Mouse (Mus musculus): ENCODE results near the gene Rin1. TPM values are rescaled to one million over a fixed set of nuclear protein-coding genes. Genes with fewer than 3 reads are reported as not detected.
"Not testable (repeated sequence)": the region's sequence is repeated elsewhere in the genome, so short reads cannot be mapped to it uniquely, and the experiment has no call there.

Gene Rin1
- polyA plus RNA-seq, 1 experiment from 2014 or later = 0.80 TPM

GRCm38 (mm10) chr19:5082596-5082995 lies 32.3 kb downstream of the Rin1 start:
- Histone ChIP-seq H3K4me3 (ENCODE audit: low read depth, low read length) (no peak overlapping the region), H3K4me1 (replicated peaks; ENCODE audit: control insufficient read depth, insufficient read depth, low read length) (peaks cover 7% of the 10 kb centered on the region), H3K9ac (ENCODE audit: low read depth, low read length) (no peak overlapping the region), H3K27ac (ENCODE audit: low read depth, low read length) (no peak overlapping the region), H3K27me3 (ENCODE audit: control insufficient read depth, insufficient read depth, low read length) (peaks cover 53% of the 10 kb centered on the region), H3K36me3 (ENCODE audit: control insufficient read depth, insufficient read depth, low read length) (no peaks in the 10 kb centered on the region), H3K9me3 (ENCODE audit: control insufficient read depth, low read length) (no peaks in the 10 kb centered on the region), H3K4me2 (replicated peaks; ENCODE audit: low read depth, low read length) (no peak overlapping the region)
- DNase-seq (ENCODE audit: low spot score) = no peak
- ATAC-seq (ENCODE audit: low FRiP score) = no peak
- WGBS = 69% methylated on average over 24 of the region's 24 CpGs

GRCm38 (mm10) chr19:5083961-5084833 lies 33.9 kb downstream of the Rin1 start:
- peak overlapping the region; percentile 40 for H3K4me3 ChIP-seq (ENCODE audit: low read depth, low read length)
- H3K27me3 ChIP-seq (ENCODE audit: control insufficient read depth, insufficient read depth, low read length) = peaks cover 53% of the 10 kb centered on the region
- DNase-seq (ENCODE audit: low spot score) (no peak), ATAC-seq (ENCODE audit: low FRiP score) (no peak)
- no peak overlapping the region for H3K27ac ChIP-seq (ENCODE audit: low read depth, low read length)
- H3K9ac ChIP-seq (ENCODE audit: low read depth, low read length) = no peak overlapping the region
- H3K4me2 ChIP-seq (replicated peaks; ENCODE audit: low read depth, low read length) = no peak overlapping the region
- WGBS = 70% methylated on average over 3 of the region's 3 CpGs
- no peaks in the 10 kb centered on the region for H3K9me3 ChIP-seq (ENCODE audit: control insufficient read depth, low read length)
- H3K36me3 ChIP-seq (ENCODE audit: control insufficient read depth, insufficient read depth, low read length) = no peaks in the 10 kb centered on the region
- H3K4me1 ChIP-seq (replicated peaks; ENCODE audit: control insufficient read depth, insufficient read depth, low read length) = peaks cover 7% of the 10 kb centered on the region

- Histone ChIP-seq H3K27ac (ENCODE audit: low read depth, low read length) (no peak overlapping the region), H3K4me2 (replicated peaks; ENCODE audit: low read depth, low read length) (peak overlapping the region; percentile 83; the same call in 1 of the 2 replicates), H3K9ac (ENCODE audit: low read depth, low read length) (no peak overlapping the region; the same call in 1 of the 2 replicates), H3K4me3 (ENCODE audit: low read depth, low read length) (peak overlapping the region; percentile 40), H3K4me1 (replicated peaks; ENCODE audit: control insufficient read depth, insufficient read depth, low read length) (peaks cover 7% of the 10 kb centered on the region), H3K9me3 (ENCODE audit: control insufficient read depth, low read length) (no peaks in the 10 kb centered on the region), H3K27me3 (ENCODE audit: control insufficient read depth, insufficient read depth, low read length) (peaks cover 53% of the 10 kb centered on the region), H3K36me3 (ENCODE audit: control insufficient read depth, insufficient read depth, low read length) (no peaks in the 10 kb centered on the region)
- DNase-seq (ENCODE audit: low spot score) (no peak), ATAC-seq (ENCODE audit: low FRiP score) (no peak)
- 2% methylated on average over 15 of the region's 15 CpGs for WGBS
These were observed 34.5 kb downstream of the Rin1 start for GRCm38 (mm10) chr19:5084834-5085144.

GRCm38 (mm10) chr19:5085145-5085863 lies 35.0 kb downstream of the Rin1 start, which contains the start of gene Tmem151a:
Gene Tmem151a (minus strand): TSS chr19:5085531.
- peak; percentile 32 for DNase-seq (ENCODE audit: low spot score)

GRCm38 (mm10) chr19:5086533-5086932 lies 36.3 kb downstream of the Rin1 start:
- not testable (repeated sequence) for DNase-seq (ENCODE audit: low spot score); H3K9ac ChIP-seq (ENCODE audit: low read depth, low read length); H3K9me3 ChIP-seq (ENCODE audit: control insufficient read depth, low read length); H3K36me3 ChIP-seq (ENCODE audit: control insufficient read depth, insufficient read depth, low read length); H3K4me3 ChIP-seq (ENCODE audit: low read depth, low read length); H3K4me1 ChIP-seq (replicated peaks; ENCODE audit: control insufficient read depth, insufficient read depth, low read length); ATAC-seq (ENCODE audit: low FRiP score); H3K27ac ChIP-seq (ENCODE audit: low read depth, low read length); H3K4me2 ChIP-seq (replicated peaks; ENCODE audit: low read depth, low read length)
- 58% methylated on average over 4 of the region's 4 CpGs for WGBS
- H3K27me3 ChIP-seq (ENCODE audit: control insufficient read depth, insufficient read depth, low read length) = peaks cover 49% of the 10 kb centered on the region

More at GRCm38 (mm10) chr19:5085145-5085863, 35.0 kb downstream of the Rin1 start, which contains the start of gene Tmem151a:
- peak within 1 kb of the TSS; percentile 83 for H3K4me2 ChIP-seq (replicated peaks; ENCODE audit: low read depth, low read length)
- peaks cover 53% of the 10 kb centered on the region for H3K27me3 ChIP-seq (ENCODE audit: control insufficient read depth, insufficient read depth, low read length)
- peaks cover 7% of the 10 kb centered on the region for H3K4me1 ChIP-seq (replicated peaks; ENCODE audit: control insufficient read depth, insufficient read depth, low read length)
- peak within 1 kb of the TSS; percentile 40 for H3K4me3 ChIP-seq (ENCODE audit: low read depth, low read length)
- H3K9ac ChIP-seq (ENCODE audit: low read depth, low read length) = peak within 1 kb of the TSS; percentile 40
- H3K36me3 ChIP-seq (ENCODE audit: control insufficient read depth, insufficient read depth, low read length) = no peaks in the 10 kb centered on the region
- WGBS = 1% methylated on average over 54 of the region's 69 CpGs
- no peaks in the 10 kb centered on the region for H3K9me3 ChIP-seq (ENCODE audit: control insufficient read depth, low read length)
- H3K27ac ChIP-seq (ENCODE audit: low read depth, low read length) = no peak within 1 kb of the TSS
- no peak for ATAC-seq (ENCODE audit: low FRiP score)

- Histone ChIP-seq H3K27me3 (ENCODE audit: control insufficient read depth, insufficient read depth, low read length) (peaks cover 33% of the 10 kb centered on the region), H3K36me3 (ENCODE audit: control insufficient read depth, insufficient read depth, low read length) (no peaks in the 10 kb centered on the region), H3K4me1 (replicated peaks; ENCODE audit: control insufficient read depth, insufficient read depth, low read length) (peaks cover 7% of the 10 kb centered on the region), H3K4me2 (replicated peaks; ENCODE audit: low read depth, low read length) (peak within 1 kb of the TSS; percentile 66), H3K27ac (ENCODE audit: low read depth, low read length) (peak within 1 kb of the TSS; percentile 66), H3K4me3 (ENCODE audit: low read depth, low read length) (peak within 1 kb of the TSS; percentile 90), H3K9ac (ENCODE audit: low read depth, low read length) (peak within 1 kb of the TSS; percentile 69), H3K9me3 (ENCODE audit: control insufficient read depth, low read length) (no peaks in the 10 kb centered on the region)
- ATAC-seq (ENCODE audit: low FRiP score) = peak; percentile 95
- DNase-seq (ENCODE audit: low spot score) = peak; percentile 94
- WGBS = under 1% methylated on average over 58 of the region's 58 CpGs
These were observed 37.8 kb downstream of the Rin1 start, which contains the start of gene Yif1a for GRCm38 (mm10) chr19:5087884-5088728. Gene Yif1a (plus strand): TSS chr19:5088538.

GRCm38 (mm10) chr19:5089324-5089723 lies 39.0 kb downstream of the Rin1 start:
- WGBS = 87% methylated on average over 4 of the region's 4 CpGs

GRCm38 (mm10) chr19:5092083-5092482 lies 41.8 kb downstream of the Rin1 start:
- Histone ChIP-seq H3K4me2 (replicated peaks; ENCODE audit: low read depth, low read length) (no peak overlapping the region), H3K9me3 (ENCODE audit: control insufficient read depth, low read length) (no peaks in the 10 kb centered on the region), H3K4me3 (ENCODE audit: low read depth, low read length) (no peak overlapping the region), H3K27me3 (ENCODE audit: control insufficient read depth, insufficient read depth, low read length) (no peaks in the 10 kb centered on the region), H3K36me3 (ENCODE audit: control insufficient read depth, insufficient read depth, low read length) (no peaks in the 10 kb centered on the region), H3K4me1 (replicated peaks; ENCODE audit: control insufficient read depth, insufficient read depth, low read length) (peaks cover 26% of the 10 kb centered on the region), H3K27ac (ENCODE audit: low read depth, low read length) (no peak overlapping the region), H3K9ac (ENCODE audit: low read depth, low read length) (no peak overlapping the region)
- ATAC-seq (ENCODE audit: low FRiP score) = no peak
- no peak for DNase-seq (ENCODE audit: low spot score)
- 96% methylated on average over 8 of the region's 10 CpGs for WGBS

More at GRCm38 (mm10) chr19:5089324-5089723, 39.0 kb downstream of the Rin1 start:
- no peaks in the 10 kb centered on the region for H3K36me3 ChIP-seq (ENCODE audit: control insufficient read depth, insufficient read depth, low read length)
- H3K9ac ChIP-seq (ENCODE audit: low read depth, low read length) = no peak overlapping the region
- H3K4me2 ChIP-seq (replicated peaks; ENCODE audit: low read depth, low read length) = peak overlapping the region; percentile 66
- H3K9me3 ChIP-seq (ENCODE audit: control insufficient read depth, low read length) = no peaks in the 10 kb centered on the region
- peaks cover 10% of the 10 kb centered on the region for H3K4me1 ChIP-seq (replicated peaks; ENCODE audit: control insufficient read depth, insufficient read depth, low read length)
- peaks cover 22% of the 10 kb centered on the region for H3K27me3 ChIP-seq (ENCODE audit: control insufficient read depth, insufficient read depth, low read length)
- ATAC-seq (ENCODE audit: low FRiP score) = no peak
- H3K4me3 ChIP-seq (ENCODE audit: low read depth, low read length) = peak overlapping the region; percentile 90
- no peak for DNase-seq (ENCODE audit: low spot score)
- H3K27ac ChIP-seq (ENCODE audit: low read depth, low read length) = no peak overlapping the region

Measured in hindbrain, embryonic 11.5 days (tissue).